ENCODE assay signal across 12 mouse cellular contexts in the genomic region with DNA sequence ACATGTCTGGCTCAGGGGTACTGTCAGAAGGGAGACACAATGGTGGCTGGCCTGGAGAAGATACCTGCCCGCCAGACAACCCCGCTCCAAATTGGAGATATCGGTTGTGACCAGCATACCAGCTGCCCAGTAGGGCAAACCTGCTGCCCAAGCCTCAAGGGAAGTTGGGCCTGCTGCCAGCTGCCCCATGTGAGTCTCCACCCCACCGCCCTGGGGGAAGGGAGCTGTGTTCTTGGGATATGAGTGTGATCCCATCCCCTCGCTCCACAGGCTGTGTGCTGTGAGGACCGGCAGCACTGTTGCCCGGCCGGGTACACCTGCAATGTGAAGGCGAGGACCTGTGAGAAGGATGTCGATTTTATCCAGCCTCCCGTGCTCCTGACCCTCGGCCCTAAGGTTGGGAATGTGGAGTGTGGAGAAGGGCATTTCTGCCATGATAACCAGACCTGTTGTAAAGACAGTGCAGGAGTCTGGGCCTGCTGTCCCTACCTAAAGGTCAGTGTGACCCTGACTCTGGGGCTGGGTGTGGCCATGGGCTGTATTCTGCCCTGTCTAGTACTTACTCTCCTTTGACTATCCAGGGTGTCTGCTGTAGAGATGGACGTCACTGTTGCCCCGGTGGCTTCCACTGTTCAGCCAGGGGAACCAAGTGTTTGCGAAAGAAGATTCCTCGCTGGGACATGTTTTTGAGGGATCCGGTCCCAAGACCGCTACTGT. TPM values are rescaled to one million over a fixed set of nuclear protein-coding genes. Genes with fewer than 3 reads are reported as not detected.
DNase-seq lines count a peak whose midpoint lies in the region; ATAC-seq lines count a peak whose summit lies in the region.
"Had no signal": no experiment of that assay in that cellular context is flagged by ENCODE, and none has a peak within 500 bp of the region (broad histone marks: within the 10 kb centered on the region; RNA-seq: fewer than 3 reads in every experiment).

No protein-coding gene starts in this region.

- H3K4me1 ChIP-seq in heart, embryonic 16.5 days (ENCODE audit: control insufficient read depth, insufficient read depth, low read length), result peaks cover 29% of the 10 kb centered on the region
- peaks cover 43% of the 10 kb centered on the region for H3K4me1 ChIP-seq in forebrain, embryonic 10.5 days

- peak overlapping the region; percentile 19; the same call in 1 of the 2 replicates for H3K27ac ChIP-seq in heart, embryonic 16.5 days (ENCODE audit: low read length)
- no peak overlapping the region for H3K27ac ChIP-seq in forebrain, embryonic 10.5 days
- H3K27ac ChIP-seq: hindbrain, embryonic 10.5 days had no signal

- no peak for ATAC-seq in heart, embryonic 16.5 days (replicated peaks; ENCODE audit: extremely low read depth, insufficient read depth, low FRiP score)
- no peak for ATAC-seq in granulocyte monocyte progenitor cell, adult 5-6 weeks (replicated peaks; ENCODE audit: poor library complexity, severe bottlenecking)
- ATAC-seq in inflammation-experienced regulatory T-cells, adult 6 months, result no peak
- ATAC-seq: forebrain, postnatal 0 days had no signal

- WGBS in heart, embryonic 16.5 days, result 82% methylated on average over 18 of the region's 18 CpGs
- WGBS in forebrain, embryonic 10.5 days, result 92% methylated on average over 18 of the region's 18 CpGs

- peaks cover 2% of the 10 kb centered on the region; the same call in 1 of the 2 replicates for H3K27me3 ChIP-seq in heart, embryonic 16.5 days (ENCODE audit: control insufficient read depth, insufficient read depth, low read length)
- peaks cover 61% of the 10 kb centered on the region for H3K27me3 ChIP-seq in forebrain, embryonic 10.5 days (ENCODE audit: poor library complexity, severe bottlenecking)

- H3K36me3 ChIP-seq in heart, embryonic 16.5 days (ENCODE audit: control insufficient read depth, insufficient read depth), result peaks cover 27% of the 10 kb centered on the region
- H3K36me3 ChIP-seq in forebrain, embryonic 10.5 days (replicated peaks), result peaks cover 77% of the 10 kb centered on the region

- peak overlapping the region; percentile 3; the same call in 1 of the 2 replicates for H3K9ac ChIP-seq in heart, embryonic 16.5 days (ENCODE audit: low read length)
- H3K9ac ChIP-seq: forebrain, postnatal 0 days had no signal

- H3K4me3 ChIP-seq in heart, embryonic 16.5 days (ENCODE audit: low read length), result no peak overlapping the region
- H3K4me3 ChIP-seq in forebrain, embryonic 10.5 days, result no peak overlapping the region; the same call in 1 of the 2 replicates

- no peak overlapping the region for H3K4me2 ChIP-seq in heart, embryonic 16.5 days (ENCODE audit: low read depth, low read length)

- H3K9me3 ChIP-seq in heart, embryonic 16.5 days (replicated peaks; ENCODE audit: control insufficient read depth, low read length), result no peaks in the 10 kb centered on the region
- no peaks in the 10 kb centered on the region for H3K9me3 ChIP-seq in forebrain, embryonic 10.5 days
- H3K9me3 ChIP-seq: hindbrain, embryonic 10.5 days had no signal

- DNase-seq in heart, adult 9 months (ENCODE audit: low spot score in 2 of 2), result no peak
- DNase-seq in MN1 (ENCODE audit: low spot score) (peak; percentile 70), NIH3T3 (ENCODE audit: low read depth) (peak; percentile 49)
- peak; percentile 47 to 73 for DNase-seq in cerebellum, postnatal 25 days
- no peak for DNase-seq in forebrain, embryonic 10.5 days (ENCODE audit: extremely low spot score, low spot score)
- DNase-seq: layer of hippocampus, adult 9-11 months; thymus, postnatal 36 days had no signal

RNA-seq across cellular contexts. Expression of a gene that starts 5.8 kb away (rescaled TPM):
- polyA plus RNA-seq in heart, embryonic 16.5 days (2015; fragmentation: Nextera tagmentation; extraction: Ambion mirVana), result 215 and 234 TPM in 2 replicates
- total RNA-seq in granulocyte monocyte progenitor cell, adult 5-6 weeks (2014; fragmentation: Nextera tagmentation), result 110 and 152 TPM in 2 replicates
- 38.6 and 48.3 TPM in 2 replicates for total RNA-seq in granulocyte monocyte progenitor cell, adult 5-6 weeks (2017)
- 66.2 and 70.1 TPM in 2 replicates for polyA plus RNA-seq in forebrain, embryonic 10.5 days (2016; fragmentation: Nextera tagmentation; extraction: Ambion mirVana)
- polyA plus RNA-seq in inflammation-experienced regulatory T-cells, adult 6 months (2017; shearing (Covaris generic)), result 10 to 100 TPM; 21.8 to 32.1 (median 26.1) TPM

RNA-seq across cellular contexts. Expression of a gene that starts 11.6 kb away (rescaled TPM):
- polyA plus RNA-seq in heart, embryonic 16.5 days (2015; fragmentation: Nextera tagmentation; extraction: Ambion mirVana), result 3.0 and 3.9 TPM in 2 replicates
- total RNA-seq in granulocyte monocyte progenitor cell, adult 5-6 weeks (2014; fragmentation: Nextera tagmentation), result not detected in 2 replicates
- not detected in 2 replicates for total RNA-seq in granulocyte monocyte progenitor cell, adult 5-6 weeks (2017)
- 2.2 and 2.8 TPM in 2 replicates for polyA plus RNA-seq in forebrain, embryonic 10.5 days (2016; fragmentation: Nextera tagmentation; extraction: Ambion mirVana)
- polyA plus RNA-seq in inflammation-experienced regulatory T-cells, adult 6 months (2017; shearing (Covaris generic)), result not detected

RNA-seq across cellular contexts. Expression of a gene that starts 28.2 kb away (rescaled TPM):
- 308 and 331 TPM in 2 replicates for polyA plus RNA-seq in heart, embryonic 16.5 days (2015; fragmentation: Nextera tagmentation; extraction: Ambion mirVana)
- 99.0 and 163 TPM in 2 replicates for total RNA-seq in granulocyte monocyte progenitor cell, adult 5-6 weeks (2014; fragmentation: Nextera tagmentation)
- total RNA-seq in granulocyte monocyte progenitor cell, adult 5-6 weeks (2017), result 51.4 and 53.9 TPM in 2 replicates
- 255 and 262 TPM in 2 replicates for polyA plus RNA-seq in forebrain, embryonic 10.5 days (2016; fragmentation: Nextera tagmentation; extraction: Ambion mirVana)
- polyA plus RNA-seq in inflammation-experienced regulatory T-cells, adult 6 months (2017; shearing (Covaris generic)), result 10 to 100 TPM; 40.1 to 61.9 (median 53.3) TPM

RNA-seq across cellular contexts. Expression of a gene that starts 34.0 kb away (rescaled TPM):
- polyA plus RNA-seq in heart, embryonic 16.5 days (2015; fragmentation: Nextera tagmentation; extraction: Ambion mirVana), result 6.5 and 6.6 TPM in 2 replicates
- 12.4 and 17.1 TPM in 2 replicates for total RNA-seq in granulocyte monocyte progenitor cell, adult 5-6 weeks (2014; fragmentation: Nextera tagmentation)
- 14.4 and 14.7 TPM in 2 replicates for total RNA-seq in granulocyte monocyte progenitor cell, adult 5-6 weeks (2017)
- 5.0 and 6.4 TPM in 2 replicates for polyA plus RNA-seq in forebrain, embryonic 10.5 days (2016; fragmentation: Nextera tagmentation; extraction: Ambion mirVana)
- 1 to 10 TPM in 1 of 3 experiments, under 1 TPM in 2; 0.45 to 2.0 (median 0.94) TPM for polyA plus RNA-seq in inflammation-experienced regulatory T-cells, adult 6 months (2017; shearing (Covaris generic))

RNA-seq across cellular contexts. Expression of a gene that starts 42.7 kb away (rescaled TPM):
- 0.72 and 1.3 TPM in 2 replicates for polyA plus RNA-seq in heart, embryonic 16.5 days (2015; fragmentation: Nextera tagmentation; extraction: Ambion mirVana)
- total RNA-seq in granulocyte monocyte progenitor cell, adult 5-6 weeks (2014; fragmentation: Nextera tagmentation), result not detected in 2 replicates
- total RNA-seq in granulocyte monocyte progenitor cell, adult 5-6 weeks (2017), result not detected in 2 replicates
- polyA plus RNA-seq in forebrain, embryonic 10.5 days (2016; fragmentation: Nextera tagmentation; extraction: Ambion mirVana), result 10.5 and 13.5 TPM in 2 replicates
- 1 to 10 TPM; 1.8 to 3.2 (median 2.0) TPM for polyA plus RNA-seq in inflammation-experienced regulatory T-cells, adult 6 months (2017; shearing (Covaris generic))

Comparison
In these comparisons a context has a peak if more than half of its experiments do, and no peak if none do; other contexts are left out.
1. DNase-seq: peak in MN1 (single experiment), NIH3T3 (single experiment) and cerebellum, postnatal 25 days (2 of 2); none in heart, adult 9 months (0 of 2) and forebrain, embryonic 10.5 days (single experiment).